Mouse (Mus musculus) lung, embryonic 15.5 days (tissue): Measurements from ENCODE around the gene Obsl1. TPM values are rescaled to one million over a fixed set of nuclear protein-coding genes. Genes with fewer than 3 reads are reported as not detected.

ENCODE experiments used
- ATAC-seq: fragments of 200-750 bp; cut with Nextera tagmentation; 2 replicates; pipeline ENCODE4 v1.8.0; 2017; ENCODE audit warnings: moderate number of reproducible peaks, borderline replicate concordance; ENCODE audit not compliant: low FRiP score, low TSS enrichment; ENCODE audit errors: extremely low read depth
- H3K27ac ChIP-seq: fragments of 300-500 bp; sonication (generic); 2 replicates; pipeline ENCODE4 v1.5.1; 2015; ENCODE audit warnings: moderate library complexity, mild to moderate bottlenecking, inconsistent platforms
- H3K27me3 ChIP-seq: fragments of 300-500 bp; sonication (generic); 2 replicates; pipeline ENCODE4 v1.6.1; 2015; ENCODE audit warnings: inconsistent platforms
- H3K36me3 ChIP-seq: fragments of 300-500 bp; sonication (generic); 2 replicates; pipeline ENCODE4 v1.6.1; 2015; ENCODE audit warnings: inconsistent platforms
- H3K4me1 ChIP-seq: fragments of 300-500 bp; sonication (generic); 2 replicates; pipeline ENCODE4 v1.6.1; 2015; ENCODE audit warnings: inconsistent platforms
- H3K4me2 ChIP-seq: fragments of 300-500 bp; sonication (generic); 2 replicates; pipeline ENCODE4 v1.6.1; 2015; ENCODE audit warnings: inconsistent platforms, mild to moderate bottlenecking, moderate library complexity
- H3K4me3 ChIP-seq: fragments of 300-500 bp; sonication (generic); 2 replicates; pipeline ENCODE4 v1.5.1; 2015; ENCODE audit warnings: mild to moderate bottlenecking, inconsistent platforms
- H3K9ac ChIP-seq: fragments of 300-500 bp; sonication (generic); 2 replicates; pipeline ENCODE4 v1.6.1; 2015; ENCODE audit warnings: inconsistent platforms
- H3K9me3 ChIP-seq: fragments of 300-500 bp; sonication (generic); 2 replicates; pipeline ENCODE4 v1.6.1; 2016; ENCODE audit warnings: inconsistent platforms
- WGBS: fragments of 180-500 bp; shearing (Covaris S2); methylation state at CpG from one replicate; pipeline ENCODE4 v1.1.7; 2015; 5-methylcytosine and 5-hydroxymethylcytosine counted together
- polyA plus RNA-seq: library from polyadenylated mRNA; unstranded; fragments of >200 nt; fragmentation: Nextera tagmentation; extraction: Ambion mirVana; gene quantifications from 2 replicates; pipeline ENCODE4 v1.2.1, GENCODE M21; 2015

The Obsl1 gene
- polyA plus RNA-seq, 1 experiment from 2014 or later: 74.0 TPM

GRCm38 (mm10) chr1:75516703-75517380, 10.6 kb upstream of the Obsl1 start:
- H3K9ac ChIP-seq: no peak overlapping the region
- peaks cover 28% of the 10 kb centered on the region for H3K4me1 ChIP-seq
- H3K9me3 ChIP-seq: no peaks in the 10 kb centered on the region
- no peak for ATAC-seq
- H3K4me3 ChIP-seq: no peak overlapping the region
- WGBS: 58% methylated on average over 15 of the region's 15 CpGs
- no peak overlapping the region for H3K4me2 ChIP-seq
- H3K27me3 ChIP-seq: no peaks in the 10 kb centered on the region
- H3K36me3 ChIP-seq: no peaks in the 10 kb centered on the region
- no peak overlapping the region for H3K27ac ChIP-seq

- no peaks in the 10 kb centered on the region for H3K9me3 ChIP-seq
- no peaks in the 10 kb centered on the region for H3K27me3 ChIP-seq
- no peak overlapping the region for H3K27ac ChIP-seq
- H3K9ac ChIP-seq: no peak overlapping the region
- no peak overlapping the region for H3K4me3 ChIP-seq
- peaks cover 17% of the 10 kb centered on the region for H3K4me1 ChIP-seq
- H3K4me2 ChIP-seq: no peak overlapping the region
- WGBS: 89% methylated on average over 3 of the region's 3 CpGs
- ATAC-seq: no peak
- H3K36me3 ChIP-seq: no peaks in the 10 kb centered on the region
Observed at GRCm38 (mm10) chr1:75512550-75512949, 6.3 kb upstream of the Obsl1 start.

- no peaks in the 10 kb centered on the region for H3K9me3 ChIP-seq
- H3K27ac ChIP-seq: peak overlapping the region; percentile 24; the same call in 1 of the 2 replicates
- ATAC-seq: no peak
- peaks cover 25% of the 10 kb centered on the region for H3K4me1 ChIP-seq
- WGBS: 46% methylated on average over 4 of the region's 4 CpGs
- no peaks in the 10 kb centered on the region for H3K36me3 ChIP-seq
- H3K27me3 ChIP-seq: no peaks in the 10 kb centered on the region
- H3K4me2 ChIP-seq: no peak overlapping the region
- no peak overlapping the region for H3K4me3 ChIP-seq
- no peak overlapping the region for H3K9ac ChIP-seq
Observed at GRCm38 (mm10) chr1:75511437-75512210, 5.4 kb upstream of the Obsl1 start.

GRCm38 (mm10) chr1:75510154-75510553, 3.9 kb upstream of the Obsl1 start:
- Histone ChIP-seq H3K4me3 (no peak overlapping the region), H3K9ac (no peak overlapping the region), H3K27ac (peak overlapping the region; percentile 59; the same call in 1 of the 2 replicates), H3K4me1 (peaks cover 28% of the 10 kb centered on the region), H3K36me3 (no peaks in the 10 kb centered on the region), H3K27me3 (no peaks in the 10 kb centered on the region), H3K9me3 (no peaks in the 10 kb centered on the region), H3K4me2 (no peak overlapping the region)
- WGBS: 50% methylated on average over 5 of the region's 5 CpGs
- no peak for ATAC-seq

GRCm38 (mm10) chr1:75509586-75509985, 3.3 kb upstream of the Obsl1 start:
- peak overlapping the region; percentile 59 for H3K27ac ChIP-seq

GRCm38 (mm10) chr1:75507006-75507405, 754 bp upstream of the Obsl1 start, which contains the start of gene Inha:
Gene Inha (plus strand): TSS chr1:75507077.
- ATAC-seq: no peak
- peak within 1 kb of the TSS; percentile 98 for H3K27ac ChIP-seq
- peaks cover 48% of the 10 kb centered on the region for H3K4me1 ChIP-seq

More at GRCm38 (mm10) chr1:75509586-75509985, 3.3 kb upstream of the Obsl1 start:
- H3K4me1 ChIP-seq: peaks cover 34% of the 10 kb centered on the region
- ATAC-seq: no peak
- H3K36me3 ChIP-seq: no peaks in the 10 kb centered on the region
- no peaks in the 10 kb centered on the region for H3K9me3 ChIP-seq
- WGBS: 64% methylated on average over 20 of the region's 20 CpGs
- no peak overlapping the region for H3K4me3 ChIP-seq
- H3K4me2 ChIP-seq: no peak overlapping the region
- H3K9ac ChIP-seq: no peak overlapping the region
- H3K27me3 ChIP-seq: no peaks in the 10 kb centered on the region

GRCm38 (mm10) chr1:75505159-75505955, 895 bp downstream of the Obsl1 start:
- peaks cover 34% of the 10 kb centered on the region for H3K4me1 ChIP-seq
- WGBS: under 1% methylated on average over 84 of the region's 84 CpGs

More at GRCm38 (mm10) chr1:75507006-75507405, 754 bp upstream of the Obsl1 start, which contains the start of gene Inha:
- Histone ChIP-seq H3K4me2 (peak within 1 kb of the TSS; percentile 79), H3K27me3 (no peaks in the 10 kb centered on the region), H3K9me3 (no peaks in the 10 kb centered on the region), H3K4me3 (peak within 1 kb of the TSS; percentile 79), H3K9ac (peak within 1 kb of the TSS; percentile 99), H3K36me3 (peaks cover 17% of the 10 kb centered on the region)
- WGBS: 47% methylated on average over 10 of the region's 10 CpGs

GRCm38 (mm10) chr1:75504256-75505045, 1.8 kb downstream of the Obsl1 start:
- peak overlapping the region; percentile 99 for H3K9ac ChIP-seq
- peak overlapping the region; percentile 98 for H3K27ac ChIP-seq
- no peaks in the 10 kb centered on the region for H3K27me3 ChIP-seq
- peaks cover 31% of the 10 kb centered on the region for H3K4me1 ChIP-seq
- ATAC-seq: no peak
- peaks cover 42% of the 10 kb centered on the region for H3K36me3 ChIP-seq
- no peaks in the 10 kb centered on the region for H3K9me3 ChIP-seq
- peak overlapping the region; percentile 79 for H3K4me3 ChIP-seq
- H3K4me2 ChIP-seq: peak overlapping the region; percentile 79
- WGBS: 43% methylated on average over 9 of the region's 9 CpGs

More at GRCm38 (mm10) chr1:75505159-75505955, 895 bp downstream of the Obsl1 start:
- no peaks in the 10 kb centered on the region for H3K27me3 ChIP-seq
- peak overlapping the region; percentile 99 for H3K9ac ChIP-seq
- peak overlapping the region; percentile 79 for H3K4me3 ChIP-seq
- peak; percentile 43 for ATAC-seq
- H3K27ac ChIP-seq: peak overlapping the region; percentile 98
- H3K9me3 ChIP-seq: no peaks in the 10 kb centered on the region
- peak overlapping the region; percentile 79 for H3K4me2 ChIP-seq
- peaks cover 33% of the 10 kb centered on the region for H3K36me3 ChIP-seq

GRCm38 (mm10) chr1:75503651-75503980, 2.6 kb downstream of the Obsl1 start:
- Histone ChIP-seq H3K9me3 (no peaks in the 10 kb centered on the region), H3K9ac (no peak overlapping the region), H3K36me3 (peaks cover 51% of the 10 kb centered on the region), H3K4me3 (peak overlapping the region; percentile 7; the same call in 1 of the 2 replicates), H3K4me2 (peak overlapping the region; percentile 79), H3K27me3 (no peaks in the 10 kb centered on the region), H3K4me1 (peaks cover 31% of the 10 kb centered on the region), H3K27ac (no peak overlapping the region)
- ATAC-seq: no peak
- 71% methylated on average over 23 of the region's 23 CpGs for WGBS

- H3K4me2 ChIP-seq: peak overlapping the region; percentile 79
- H3K27ac ChIP-seq: no peak overlapping the region
- H3K27me3 ChIP-seq: no peaks in the 10 kb centered on the region
- WGBS: 85% methylated on average over 25 of the region's 25 CpGs
- no peak overlapping the region for H3K9ac ChIP-seq
- H3K9me3 ChIP-seq: no peaks in the 10 kb centered on the region
- ATAC-seq: no peak
- H3K4me1 ChIP-seq: peaks cover 31% of the 10 kb centered on the region
- H3K36me3 ChIP-seq: peaks cover 56% of the 10 kb centered on the region
- no peak overlapping the region for H3K4me3 ChIP-seq
Observed at GRCm38 (mm10) chr1:75502945-75503650, 3.2 kb downstream of the Obsl1 start.
